Mouse (Mus musculus) urinary bladder, postnatal 36 days (tissue): ENCODE data around the gene Exph5.

Source experiments
- DNase-seq, 2 experiments: peaks; one replicate each; pipeline ENCODE4 v3.0.0; 2022; ENCODE audit warnings: low spot score in 2 of 2, mixed read lengths in 1 of 2

The Exph5 gene

DNA sequence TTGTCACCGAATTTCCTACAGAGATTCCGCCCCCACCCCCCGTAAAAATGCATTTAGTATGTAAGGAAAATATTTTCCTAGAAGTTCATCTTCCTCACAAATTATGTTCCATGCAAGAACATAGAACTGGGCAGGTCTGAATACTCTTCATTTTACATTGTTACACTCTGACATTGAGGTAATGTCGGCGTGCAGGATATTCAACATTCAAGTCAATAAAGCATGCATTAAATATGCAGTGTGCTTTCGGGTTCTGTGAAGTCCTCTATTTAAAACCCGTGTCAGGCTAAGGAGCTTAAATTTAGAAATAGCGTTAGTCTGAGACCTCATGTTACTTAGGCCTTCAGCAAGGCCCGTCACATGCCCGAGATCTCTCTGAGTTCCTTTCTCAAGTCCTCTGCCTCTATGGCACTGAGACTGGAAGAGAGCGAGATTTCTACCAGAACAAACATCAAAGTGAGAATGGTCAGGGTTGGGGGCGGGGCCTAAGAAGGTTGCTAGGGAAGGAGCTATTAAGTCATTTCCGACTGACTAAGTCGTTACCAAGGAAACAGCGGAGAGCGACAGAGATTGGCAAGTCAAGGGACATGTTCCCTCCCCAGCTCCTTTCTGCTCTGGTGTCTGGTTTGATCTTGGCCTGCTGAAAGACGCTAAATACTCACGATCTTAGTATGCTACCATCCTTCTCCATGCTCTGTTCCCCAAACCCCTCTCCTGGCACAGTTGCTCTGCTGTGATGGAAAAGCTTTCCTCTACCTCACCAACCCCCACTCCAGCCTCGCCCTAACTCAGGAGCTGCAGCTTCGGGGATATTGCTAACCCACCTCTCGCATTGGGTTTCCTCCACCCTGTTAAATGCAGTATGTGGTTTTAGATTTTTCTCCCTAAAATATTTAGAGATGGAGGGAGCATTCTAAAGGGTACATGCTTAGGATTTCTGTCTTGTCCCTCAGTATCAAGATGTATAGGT lies 103.6 kb downstream of the Exph5 start:
- peak; percentile 46 to 62 for DNase-seq

DNA sequence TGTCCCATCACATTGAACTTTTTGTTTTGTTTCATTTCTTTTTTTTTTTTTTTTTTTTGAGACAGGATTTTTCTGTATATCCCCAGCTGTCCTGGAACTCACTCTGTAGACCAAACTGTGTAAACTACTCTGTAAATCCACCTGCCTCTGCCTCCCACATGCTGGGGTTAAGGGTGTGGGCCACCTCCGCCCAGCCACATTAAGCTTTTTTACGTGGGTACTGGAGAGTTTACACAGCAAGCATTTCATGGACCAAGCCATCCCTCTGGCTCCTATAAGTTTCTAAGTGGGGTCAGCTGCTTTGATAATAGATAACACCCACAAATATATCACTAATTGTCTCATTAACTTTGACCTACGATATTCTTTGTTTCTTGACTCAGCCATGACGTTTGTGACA lies 107.1 kb downstream of the Exph5 start:
- no peak for DNase-seq

DNA sequence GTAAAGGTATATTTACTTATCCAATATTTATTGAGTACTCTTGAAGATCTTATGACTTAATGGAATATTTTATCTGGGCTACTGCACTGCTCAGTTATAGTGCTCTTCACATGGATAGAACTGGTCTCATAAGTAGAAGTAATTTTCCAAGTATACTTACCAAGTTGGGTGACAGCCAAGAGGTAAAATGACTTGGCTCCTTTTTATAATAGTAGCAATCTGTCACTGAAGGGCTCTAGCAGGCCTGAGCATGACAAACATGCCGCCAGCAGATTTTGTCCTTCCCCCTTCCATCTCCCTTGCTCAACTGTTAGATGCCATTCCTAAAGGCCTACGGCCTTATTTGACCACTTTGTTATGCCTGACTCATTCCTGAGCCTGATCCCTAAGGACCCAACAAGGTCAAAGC lies 107.5 kb downstream of the Exph5 start:
- no peak for DNase-seq

DNA sequence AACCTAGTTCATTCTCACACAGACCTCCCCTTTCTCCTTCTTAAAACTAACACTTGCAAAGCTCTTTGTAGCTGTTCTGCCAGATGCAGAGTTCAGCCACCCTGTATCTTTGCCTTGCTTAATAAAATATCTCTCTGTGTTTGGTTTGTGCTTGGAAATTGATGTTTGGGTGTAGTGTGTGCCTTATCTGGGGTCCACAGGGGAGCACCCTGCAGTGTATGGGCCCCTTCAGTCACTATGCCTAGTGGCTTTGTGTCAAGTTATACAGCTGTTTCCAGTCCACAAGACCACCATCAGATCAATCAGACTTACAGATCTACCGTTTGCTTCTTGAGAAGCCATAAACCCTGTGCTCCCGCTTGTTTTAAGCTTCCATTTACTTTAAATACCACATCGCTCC lies 108.0 kb downstream of the Exph5 start:
- no peak for DNase-seq

DNA sequence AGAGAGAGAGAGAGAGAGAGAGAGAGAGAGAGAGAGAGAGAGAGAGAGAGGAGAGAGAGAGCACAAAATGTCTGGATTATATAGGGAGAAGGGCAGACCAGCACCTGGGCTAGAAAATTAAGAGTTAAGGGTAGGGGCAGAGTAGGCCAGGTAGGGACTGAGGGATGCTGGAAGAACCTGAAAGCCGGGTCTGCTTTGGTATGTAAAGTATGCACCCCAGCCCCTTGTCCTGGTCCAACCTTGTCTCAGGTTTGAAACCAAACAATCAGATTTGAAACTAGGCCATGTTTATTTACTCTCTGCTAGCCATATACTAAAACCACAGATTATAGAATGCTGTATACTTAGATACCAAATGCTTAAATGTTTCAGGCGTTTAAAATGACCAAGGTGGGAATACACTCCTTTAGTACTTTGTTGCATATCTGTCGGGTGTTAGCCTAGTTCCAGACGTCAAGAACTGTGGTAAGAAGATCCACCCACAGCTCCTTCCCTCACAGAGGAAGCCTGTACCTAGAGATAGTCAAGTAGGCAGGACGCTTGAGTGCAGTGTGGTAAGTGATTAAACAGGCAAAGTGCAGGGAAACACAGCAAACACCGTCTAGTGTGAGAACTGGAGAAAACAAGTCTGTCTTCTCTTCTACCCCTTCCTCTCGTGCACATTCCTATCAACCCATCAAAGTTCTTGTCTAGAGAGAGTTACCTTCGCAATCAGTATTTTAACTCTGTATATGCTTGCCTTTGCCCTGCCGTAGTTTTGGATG lies 120.8 kb downstream of the Exph5 start:
- no peak for DNase-seq

DNA sequence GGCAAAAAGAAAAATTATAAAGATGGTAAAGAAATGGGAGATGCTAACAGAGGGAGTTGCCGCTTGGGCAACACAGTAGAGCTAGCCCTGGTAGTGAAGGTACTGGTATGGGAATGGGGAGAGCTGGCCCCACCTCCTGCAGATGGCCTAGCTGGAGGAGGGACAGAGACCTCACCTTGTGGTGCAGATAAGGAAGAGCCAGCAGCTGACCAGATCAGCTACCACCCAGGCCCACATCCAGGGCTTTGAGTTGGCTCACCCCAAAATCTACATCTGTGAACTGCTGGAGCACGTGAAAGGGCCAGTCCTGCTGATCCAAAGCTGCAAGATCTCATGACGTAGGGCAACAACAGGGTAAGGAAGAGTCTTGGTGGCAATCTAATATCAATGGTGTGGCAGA lies 125.3 kb downstream of the Exph5 start:
- no peak for DNase-seq
